ENCODE assay signal across 9 mouse cellular contexts in genomic region chr4:34302504-34303108, GRCm38 (mm10).
"Had no signal": no experiment of that assay in that cellular context is flagged by ENCODE, and none has a peak within 500 bp of the region (broad histone marks: within the 10 kb centered on the region; RNA-seq: fewer than 3 reads in every experiment).

No protein-coding gene starts in this region.

- H3K4me3 ChIP-seq: left cerebral cortex, adult 2 months; midbrain, embryonic 13.5 days had no signal

- H3K27me3 ChIP-seq: midbrain, embryonic 13.5 days had no signal

- H3K4me1 ChIP-seq: midbrain, embryonic 13.5 days had no signal

- H3K9ac ChIP-seq: liver, embryonic 14.5 days; midbrain, embryonic 13.5 days had no signal

- H3K9me3 ChIP-seq: midbrain, embryonic 13.5 days had no signal

- H3K27ac ChIP-seq: left cerebral cortex, adult 2 months; liver, embryonic 14.5 days; midbrain, embryonic 13.5 days had no signal

- H3K36me3 ChIP-seq: midbrain, embryonic 13.5 days had no signal

- H3K4me2 ChIP-seq: midbrain, embryonic 13.5 days had no signal

- ATAC-seq: intestine, postnatal 0 days; midbrain, embryonic 13.5 days had no signal

- DNase-seq: kidney, adult 8-10 months; kidney, postnatal 25 days; lung, adult 18-20 months; right cerebral cortex, postnatal 25 days; thymus, postnatal 4 days had no signal
